Mouse (Mus musculus) T-cell, adult 2 months (primary cell): ENCODE results near the gene Msrb3.

Source experiments
- DNase-seq: peaks from one replicate; pipeline ENCODE4 v3.0.0; 2022; ENCODE audit warnings: low spot score

The Msrb3 gene

GRCm38 (mm10) chr10:120810832-120811571, 87.9 kb downstream of the Msrb3 start:
- DNase-seq: no peak

GRCm38 (mm10) chr10:120810053-120810696, 88.7 kb downstream of the Msrb3 start:
- DNase-seq: no peak

DNA sequence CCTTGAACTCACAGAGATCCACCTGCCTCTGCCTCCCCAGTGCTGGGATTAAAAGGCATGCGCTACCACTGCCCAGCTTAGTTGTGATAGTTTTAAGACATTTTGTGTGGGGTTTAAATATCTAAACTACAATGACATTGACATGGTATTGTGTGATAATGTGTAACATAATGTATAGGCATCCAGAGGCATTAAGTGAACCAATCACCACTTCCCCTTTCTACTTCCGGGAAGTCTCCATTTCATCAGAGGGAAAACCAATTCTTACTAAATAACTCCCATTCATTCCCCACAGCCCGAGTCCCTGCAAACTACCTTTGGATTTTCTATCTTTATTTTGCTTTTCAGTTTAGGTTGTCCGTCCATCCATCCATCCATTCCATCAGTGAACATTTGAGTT, 90.7 kb downstream of the Msrb3 start:
- no peak for DNase-seq

DNA sequence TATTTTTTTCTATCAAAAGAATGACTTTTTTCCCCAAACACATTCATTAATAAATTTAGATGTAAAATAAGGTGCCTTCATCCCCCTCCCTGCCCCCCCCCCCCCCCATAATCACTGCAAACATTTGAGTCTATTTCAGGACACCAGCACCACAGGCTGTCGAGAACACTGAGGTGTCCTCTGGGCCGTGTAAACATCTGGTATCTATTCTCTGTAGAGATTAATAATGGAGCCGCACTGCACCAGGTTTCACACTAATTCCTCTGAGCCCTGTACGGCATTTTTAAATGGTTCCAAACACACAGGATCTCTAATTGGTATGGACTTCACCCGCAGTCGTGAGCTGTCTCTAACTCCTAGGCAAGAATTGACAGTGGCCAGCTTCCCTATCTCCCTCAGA, 97.8 kb downstream of the Msrb3 start:
- DNase-seq: no peak

DNA sequence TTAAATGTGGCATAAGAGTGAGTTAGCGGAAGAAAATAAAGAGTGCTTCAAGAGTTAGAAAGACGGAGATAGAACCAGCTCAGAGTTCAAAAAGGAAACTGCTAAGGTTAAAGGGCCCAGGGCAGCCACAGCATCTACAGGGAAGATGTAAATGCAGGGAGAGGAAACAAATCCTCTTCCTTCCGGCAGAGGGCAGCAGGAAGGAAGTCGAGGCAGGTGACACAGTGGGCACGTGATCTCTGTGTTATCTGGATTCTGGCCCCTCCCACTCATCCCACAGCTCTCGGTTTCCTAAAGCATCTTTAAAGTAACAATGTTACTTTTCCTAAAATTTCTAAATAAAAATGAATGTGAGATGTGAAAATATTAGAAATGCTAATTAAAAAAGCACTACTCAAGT, 99.4 kb downstream of the Msrb3 start:
- DNase-seq: no peak

DNA sequence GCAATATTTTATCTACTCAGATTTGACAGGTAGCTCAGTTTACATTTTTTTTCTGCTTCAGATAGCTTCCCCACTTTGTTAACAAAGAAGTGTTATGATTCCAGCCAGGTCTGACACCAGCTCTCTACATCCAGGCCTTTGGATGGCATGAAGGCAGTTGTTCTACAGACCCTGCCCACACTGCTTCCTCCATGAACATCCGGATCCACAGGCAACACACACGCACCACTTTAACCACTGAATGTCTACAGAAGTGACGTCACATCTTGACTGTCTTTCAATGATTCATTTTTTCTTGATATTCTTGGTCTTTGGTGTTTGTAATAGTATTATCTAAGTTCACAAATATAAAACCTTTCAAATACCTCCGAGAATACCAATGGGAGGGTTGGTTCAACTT, 102.2 kb downstream of the Msrb3 start:
- no peak for DNase-seq

- DNase-seq: no peak
These were observed 104.5 kb downstream of the Msrb3 start for GRCm38 (mm10) chr10:120794391-120794817.

DNA sequence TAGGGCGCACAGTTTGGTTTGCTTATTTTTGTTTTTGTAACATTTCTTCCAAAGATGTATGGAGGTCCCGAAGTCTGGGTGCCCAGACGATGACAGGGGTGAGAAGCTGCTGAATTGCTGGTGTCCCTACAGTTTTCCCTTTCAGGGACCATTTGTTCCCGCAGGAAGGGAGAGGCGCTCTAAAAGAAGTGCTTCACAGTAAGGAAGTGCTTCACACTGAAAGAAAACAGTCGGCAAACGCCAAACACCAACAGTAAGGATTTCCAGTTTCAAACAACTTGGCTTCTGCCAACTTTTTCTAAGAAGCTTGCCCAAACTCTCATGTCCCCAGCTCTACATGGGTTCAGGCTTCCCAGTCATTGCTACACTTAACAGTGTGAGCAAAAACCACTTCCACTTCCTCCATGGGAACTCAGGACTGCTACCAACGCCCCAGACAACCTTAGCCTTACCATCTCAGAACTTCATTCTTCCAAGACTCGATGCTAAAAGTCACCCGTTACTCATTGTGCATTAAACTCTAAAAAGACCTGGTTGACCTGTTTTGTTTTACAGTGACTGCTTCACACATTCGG, 106.6 kb downstream of the Msrb3 start:
- no peak for DNase-seq

GRCm38 (mm10) chr10:120791438-120791837, 107.5 kb downstream of the Msrb3 start:
- DNase-seq: no peak

DNA sequence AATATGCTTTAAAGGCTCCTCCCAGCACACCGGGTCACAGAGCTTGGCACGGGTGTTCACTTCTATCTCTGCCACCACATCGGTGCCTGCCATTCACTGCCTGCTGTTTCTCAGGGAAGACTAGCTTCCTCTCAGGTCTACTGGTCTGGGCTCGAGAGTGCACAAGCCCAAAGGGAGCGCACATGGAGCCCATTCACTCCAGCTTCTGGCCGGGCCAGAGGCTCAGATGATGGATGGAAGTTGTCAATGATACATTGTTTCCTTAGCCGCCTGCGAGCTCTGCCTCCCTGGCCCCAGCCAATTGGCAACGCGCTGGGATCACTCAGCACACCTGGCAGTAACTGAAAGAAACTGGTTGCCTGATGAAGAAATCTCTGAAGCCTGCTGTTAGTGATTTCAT, 111.7 kb downstream of the Msrb3 start:
- DNase-seq: no peak

DNA sequence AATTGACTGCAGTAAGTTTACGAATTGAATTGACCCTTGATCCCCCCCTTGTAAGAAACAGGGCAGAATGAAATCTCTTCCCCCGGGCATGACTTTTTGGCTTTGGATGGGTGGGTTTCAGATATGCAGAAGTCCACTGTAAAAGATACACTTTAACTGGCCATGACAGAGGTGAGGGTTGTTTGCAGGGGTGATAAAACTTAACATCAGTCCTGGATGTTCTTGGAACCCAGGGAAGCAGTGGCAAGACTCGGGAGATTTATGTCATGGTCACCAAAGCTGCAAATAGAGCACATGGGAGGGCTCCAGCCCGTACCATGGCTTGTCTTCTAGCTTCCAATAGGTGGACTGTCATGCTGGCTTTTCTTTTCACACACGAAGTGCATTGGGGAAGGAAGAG, 114.4 kb downstream of the Msrb3 start:
- no peak for DNase-seq

DNA sequence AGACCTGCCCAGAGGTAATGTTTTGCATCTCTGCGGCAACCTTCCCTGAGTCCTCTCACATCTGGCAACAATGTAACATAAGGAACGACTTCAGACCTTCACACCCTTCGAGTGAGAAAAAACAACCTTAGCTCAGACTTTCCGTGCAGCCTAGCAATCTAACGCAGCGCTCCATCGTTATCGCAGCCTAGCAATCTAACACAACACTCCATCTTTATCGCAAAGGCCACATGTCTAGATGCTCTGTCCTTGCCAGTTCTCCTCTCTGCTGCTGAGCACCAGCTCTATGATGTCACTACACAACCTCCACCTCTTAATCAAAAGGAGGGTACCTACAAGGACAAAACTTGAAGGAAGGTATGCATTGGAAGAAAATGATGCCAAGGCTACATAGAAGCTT, 115.5 kb downstream of the Msrb3 start:
- DNase-seq: no peak

DNA sequence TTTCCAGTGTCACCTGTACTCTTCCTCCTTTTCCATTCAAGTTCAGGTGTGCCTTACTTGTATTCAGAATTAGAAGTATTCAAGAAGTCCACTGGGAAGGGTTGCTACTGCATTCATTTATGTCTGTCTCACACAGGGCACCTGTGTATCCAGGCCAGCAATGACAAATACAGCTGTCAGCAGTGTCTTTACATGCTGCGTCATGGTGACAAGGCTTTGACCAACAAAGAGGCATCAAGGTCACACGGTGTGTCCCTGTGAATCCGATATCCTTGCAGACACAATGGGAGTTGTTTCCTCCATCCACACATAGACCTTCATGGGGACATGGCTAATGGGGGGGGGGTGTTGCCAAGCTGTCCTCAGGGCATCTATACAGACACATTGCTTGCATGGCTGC, 121.4 kb downstream of the Msrb3 start:
- DNase-seq: no peak

- DNase-seq: no peak
These were observed 123.5 kb downstream of the Msrb3 start for GRCm38 (mm10) chr10:120775361-120775760.

DNA sequence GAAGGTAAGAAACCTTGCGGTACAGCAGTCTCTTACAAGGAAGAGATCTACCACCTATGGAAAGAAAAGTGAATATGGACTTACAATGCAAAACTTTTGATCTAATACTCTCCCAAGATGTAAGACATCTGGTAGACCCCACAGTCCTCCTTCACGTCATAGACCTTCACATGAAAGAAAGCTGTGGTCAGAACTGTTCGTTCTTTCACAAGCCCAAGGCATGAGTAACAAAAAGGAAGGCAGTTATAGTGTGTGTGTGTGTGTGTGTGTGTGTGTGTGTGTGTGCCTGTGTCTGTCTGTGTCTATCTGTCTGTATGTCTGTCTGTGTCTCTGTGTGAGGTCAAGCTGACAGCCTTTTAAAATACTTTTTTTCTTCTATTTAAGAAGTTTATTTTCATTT, 131.5 kb downstream of the Msrb3 start:
- DNase-seq: no peak

DNA sequence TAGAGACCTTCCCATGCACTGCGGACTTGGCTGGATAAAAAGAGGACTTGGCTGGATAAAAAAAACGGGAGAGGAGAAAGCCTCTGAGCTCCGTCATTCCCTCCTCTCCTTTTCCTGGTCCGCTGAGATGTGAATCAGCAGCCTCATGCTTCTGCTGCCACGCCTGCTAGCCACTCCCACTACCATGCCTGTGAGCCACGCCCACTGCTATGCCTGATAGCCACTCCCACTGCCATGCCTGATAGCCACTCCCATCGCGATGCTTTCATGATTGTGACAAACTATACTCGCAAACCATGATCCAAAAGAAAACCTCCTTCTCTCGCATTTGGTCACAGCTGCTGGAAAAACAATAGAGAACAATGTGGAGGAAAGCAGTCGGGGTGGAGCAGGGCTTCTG, 133.5 kb downstream of the Msrb3 start:
- no peak for DNase-seq

DNA sequence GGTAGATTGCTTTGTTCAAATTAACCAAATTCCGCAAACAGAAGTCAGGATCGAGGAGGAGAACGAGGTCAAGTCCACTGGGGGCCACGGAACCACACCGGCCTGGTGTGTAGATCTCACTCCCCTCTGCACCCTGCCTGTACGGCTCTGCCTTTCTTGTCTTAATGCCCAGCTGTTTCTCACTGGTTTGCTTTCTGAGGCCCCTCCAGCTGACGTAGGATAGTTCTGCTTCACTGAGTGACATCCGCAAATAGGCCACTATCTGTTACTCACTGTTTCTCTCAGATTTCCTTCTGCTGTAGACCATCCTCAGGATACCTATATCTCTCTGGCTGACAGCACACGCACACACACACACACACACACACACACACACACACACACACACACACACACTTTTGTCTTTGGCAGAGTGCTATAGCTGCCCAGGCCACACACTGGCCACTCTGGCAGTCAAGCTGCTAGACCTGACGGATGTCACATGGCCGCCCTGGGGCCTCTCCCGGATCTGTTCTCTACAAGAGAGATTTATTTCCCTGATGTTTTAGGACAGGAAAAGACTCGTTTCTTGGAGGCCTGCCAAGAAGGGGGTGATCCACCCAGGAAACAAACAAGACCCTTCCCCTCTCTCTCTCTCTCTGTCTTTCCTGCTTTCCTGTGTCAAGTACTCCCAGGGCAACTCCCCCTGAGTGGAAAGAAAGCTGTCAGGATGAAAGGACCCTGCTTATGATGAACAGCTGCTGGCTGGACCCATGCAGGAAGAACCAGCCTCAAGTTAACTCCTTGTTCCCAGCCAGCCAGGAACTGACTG, 135.0 kb downstream of the Msrb3 start:
- no peak for DNase-seq

GRCm38 (mm10) chr10:120762958-120763357, 135.9 kb downstream of the Msrb3 start:
- DNase-seq: no peak

GRCm38 (mm10) chr10:120760679-120761078, 138.2 kb downstream of the Msrb3 start:
- no peak for DNase-seq

DNA sequence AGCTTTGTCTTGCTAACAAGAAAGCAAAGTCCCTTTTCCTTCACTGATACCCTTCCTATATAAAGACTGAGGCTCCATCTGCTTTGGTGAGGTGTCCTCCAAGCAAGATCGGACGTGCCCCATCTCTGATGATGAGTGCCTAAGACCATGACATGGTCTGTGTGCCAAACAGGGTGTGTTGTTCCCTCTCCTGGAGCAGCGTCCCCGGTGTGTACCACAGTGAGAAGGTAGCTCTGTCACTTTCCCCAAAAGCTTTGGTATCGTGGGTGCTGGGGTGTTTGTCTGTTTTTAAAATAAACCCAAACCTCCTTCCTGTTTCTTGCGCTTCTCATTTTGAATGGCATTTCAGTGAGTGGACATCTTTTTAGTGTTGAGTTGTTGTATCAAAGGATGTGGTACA, 139.0 kb downstream of the Msrb3 start:
- no peak for DNase-seq

GRCm38 (mm10) chr10:120752454-120752853, 146.4 kb downstream of the Msrb3 start:
- no peak for DNase-seq

GRCm38 (mm10) chr10:120751821-120752261, 147.1 kb downstream of the Msrb3 start:
- DNase-seq: no peak

- no peak for DNase-seq
These were observed 147.6 kb downstream of the Msrb3 start for GRCm38 (mm10) chr10:120751295-120751722.
